Mouse (Mus musculus) intestine, embryonic 15.5 days (tissue): Measurements from ENCODE around the gene Cfl1. TPM values are rescaled to one million over a fixed set of nuclear protein-coding genes. Genes with fewer than 3 reads are reported as not detected.

Experiments
- ATAC-seq: fragments of 200-750 bp; cut with Nextera tagmentation; 2 replicates; pipeline ENCODE4 v1.8.0; 2017; ENCODE audit warnings: moderate TSS enrichment, moderate library complexity
- H3K27ac ChIP-seq: fragments of 300-500 bp; sonication (generic); 2 replicates; pipeline ENCODE4 v1.5.1; 2015; ENCODE audit warnings: mild to moderate bottlenecking, inconsistent platforms
- H3K27me3 ChIP-seq: fragments of 300-500 bp; sonication (generic); replicated peaks from 2 replicates; pipeline ENCODE4 v1.6.1; 2015; ENCODE audit warnings: inconsistent platforms
- H3K36me3 ChIP-seq: fragments of 300-500 bp; sonication (generic); 2 replicates; pipeline ENCODE4 v1.6.1; 2015; ENCODE audit warnings: inconsistent platforms
- H3K4me1 ChIP-seq: fragments of 300-500 bp; sonication (generic); replicated peaks from 2 replicates; pipeline ENCODE4 v1.6.1; 2015; ENCODE audit warnings: inconsistent platforms
- H3K4me2 ChIP-seq: fragments of 300-500 bp; sonication (generic); replicated peaks from 2 replicates; pipeline ENCODE4 v1.6.1; 2015; ENCODE audit warnings: mild to moderate bottlenecking, inconsistent platforms
- H3K4me3 ChIP-seq: fragments of 300-500 bp; sonication (generic); replicated peaks from 2 replicates; pipeline ENCODE4 v1.5.1; 2015; ENCODE audit warnings: inconsistent platforms
- H3K9ac ChIP-seq: fragments of 300-500 bp; sonication (generic); 2 replicates; pipeline ENCODE4 v1.6.1; 2015; ENCODE audit warnings: inconsistent platforms
- H3K9me3 ChIP-seq: fragments of 300-500 bp; sonication (generic); 2 replicates; pipeline ENCODE4 v1.6.1; 2016; ENCODE audit warnings: inconsistent platforms
- WGBS: fragments of 180-500 bp; shearing (Covaris S2); methylation state at CpG from one replicate; pipeline ENCODE4 v1.1.7; 2015; 5-methylcytosine and 5-hydroxymethylcytosine counted together
- polyA plus RNA-seq: library from polyadenylated mRNA; unstranded; fragments of >200 nt; fragmentation: Nextera tagmentation; extraction: Ambion mirVana; gene quantifications from 2 replicates; pipeline ENCODE4 v1.2.1, GENCODE M21; 2015

The Cfl1 gene
- polyA plus RNA-seq, 1 experiment from 2014 or later: 2,514 TPM

- peaks cover 17% of the 10 kb centered on the region for H3K4me1 ChIP-seq
- no peaks in the 10 kb centered on the region for H3K27me3 ChIP-seq
- no peaks in the 10 kb centered on the region for H3K9me3 ChIP-seq
- H3K36me3 ChIP-seq: peaks cover 5% of the 10 kb centered on the region; the same call in 1 of the 2 replicates
- no peak overlapping the region for H3K4me2 ChIP-seq
- no peak for ATAC-seq
- H3K4me3 ChIP-seq: no peak overlapping the region
- WGBS: 51% methylated on average over 5 of the region's 5 CpGs
- no peak overlapping the region for H3K27ac ChIP-seq
- no peak overlapping the region for H3K9ac ChIP-seq
Measured at GRCm38 (mm10) chr19:5471846-5472245, 18.4 kb upstream of the Cfl1 start.

- Histone ChIP-seq H3K27ac (no peak overlapping the region), H3K4me2 (0 out of 2 replicates have a peak overlapping the region, but pooled peaks have one; percentile 90), H3K9me3 (no peaks in the 10 kb centered on the region), H3K9ac (no peak overlapping the region), H3K4me3 (no peak overlapping the region), H3K27me3 (no peaks in the 10 kb centered on the region), H3K4me1 (peaks cover 18% of the 10 kb centered on the region), H3K36me3 (no peaks in the 10 kb centered on the region)
- 75% methylated on average over 3 of the region's 3 CpGs for WGBS
- ATAC-seq: no peak
Measured at GRCm38 (mm10) chr19:5472857-5473256, 17.4 kb upstream of the Cfl1 start.

GRCm38 (mm10) chr19:5473720-5474119 lies 16.5 kb upstream of the Cfl1 start, which contains the start of gene Efemp2:
Gene Efemp2, plus strand, starts transcription at chr19:5473954.
- 0 out of 2 replicates have a peak, but pooled peaks cover 2% of the 10 kb centered on the region for H3K36me3 ChIP-seq
- H3K4me1 ChIP-seq: peaks cover 18% of the 10 kb centered on the region
- H3K4me2 ChIP-seq: peak within 1 kb of the TSS; percentile 90
- H3K9me3 ChIP-seq: no peaks in the 10 kb centered on the region
- peak within 1 kb of the TSS; percentile 71 for H3K9ac ChIP-seq
- WGBS: under 1% methylated on average over 22 of the region's 22 CpGs
- H3K27me3 ChIP-seq: no peaks in the 10 kb centered on the region
- H3K4me3 ChIP-seq: peak within 1 kb of the TSS; percentile 58
- peak; percentile 87 for ATAC-seq
- peak within 1 kb of the TSS; percentile 87 for H3K27ac ChIP-seq

GRCm38 (mm10) chr19:5474281-5475068 lies 15.8 kb upstream of the Cfl1 start:
- ATAC-seq: peak; percentile 68
- H3K27ac ChIP-seq: peak overlapping the region; percentile 87
- no peaks in the 10 kb centered on the region for H3K9me3 ChIP-seq
- peak overlapping the region; percentile 90 for H3K4me2 ChIP-seq
- no peaks in the 10 kb centered on the region for H3K27me3 ChIP-seq
- H3K36me3 ChIP-seq: 0 out of 2 replicates have a peak, but pooled peaks cover 4% of the 10 kb centered on the region
- peaks cover 18% of the 10 kb centered on the region for H3K4me1 ChIP-seq
- peak overlapping the region; percentile 58 for H3K4me3 ChIP-seq
- WGBS: under 1% methylated on average over 63 of the region's 68 CpGs
- peak overlapping the region; percentile 71 for H3K9ac ChIP-seq

GRCm38 (mm10) chr19:5475069-5475714 lies 15.1 kb upstream of the Cfl1 start:
- Histone ChIP-seq H3K4me3 (peak overlapping the region; percentile 58), H3K9me3 (no peaks in the 10 kb centered on the region), H3K4me1 (peaks cover 18% of the 10 kb centered on the region), H3K27me3 (no peaks in the 10 kb centered on the region), H3K36me3 (0 out of 2 replicates have a peak, but pooled peaks cover 4% of the 10 kb centered on the region), H3K27ac (peak overlapping the region; percentile 87), H3K9ac (peak overlapping the region; percentile 71), H3K4me2 (peak overlapping the region; percentile 90)
- 19% methylated on average over 13 of the region's 13 CpGs for WGBS
- peak; percentile 24 for ATAC-seq

- no peaks in the 10 kb centered on the region for H3K27me3 ChIP-seq
- 87% methylated on average over 10 of the region's 10 CpGs for WGBS
- no peak overlapping the region for H3K27ac ChIP-seq
- no peak overlapping the region for H3K9ac ChIP-seq
- H3K4me1 ChIP-seq: peaks cover 18% of the 10 kb centered on the region
- no peak for ATAC-seq
- H3K4me3 ChIP-seq: no peak overlapping the region
- no peaks in the 10 kb centered on the region for H3K9me3 ChIP-seq
- H3K4me2 ChIP-seq: no peak overlapping the region
- peaks cover 17% of the 10 kb centered on the region for H3K36me3 ChIP-seq
Measured at GRCm38 (mm10) chr19:5477004-5477667, 13.1 kb upstream of the Cfl1 start.

- Histone ChIP-seq H3K36me3 (peaks cover 21% of the 10 kb centered on the region), H3K4me2 (no peak overlapping the region), H3K4me3 (no peak overlapping the region), H3K4me1 (peaks cover 18% of the 10 kb centered on the region), H3K27ac (no peak overlapping the region), H3K9ac (no peak overlapping the region), H3K27me3 (no peaks in the 10 kb centered on the region), H3K9me3 (no peaks in the 10 kb centered on the region)
- ATAC-seq: no peak
- 88% methylated on average over 18 of the region's 18 CpGs for WGBS
Measured at GRCm38 (mm10) chr19:5477668-5478300, 12.5 kb upstream of the Cfl1 start.

- ATAC-seq: no peak
- Histone ChIP-seq H3K36me3 (peaks cover 27% of the 10 kb centered on the region), H3K4me3 (no peak overlapping the region), H3K4me1 (peaks cover 12% of the 10 kb centered on the region), H3K27me3 (no peaks in the 10 kb centered on the region), H3K27ac (no peak overlapping the region), H3K9me3 (no peaks in the 10 kb centered on the region), H3K4me2 (no peak overlapping the region), H3K9ac (no peak overlapping the region)
- 91% methylated on average over 10 of the region's 10 CpGs for WGBS
Measured at GRCm38 (mm10) chr19:5480016-5480415, 10.2 kb upstream of the Cfl1 start.

GRCm38 (mm10) chr19:5481398-5481797 lies 8.9 kb upstream of the Cfl1 start:
- Histone ChIP-seq H3K36me3 (peaks cover 27% of the 10 kb centered on the region), H3K4me1 (peaks cover 8% of the 10 kb centered on the region; the same call in 1 of the 2 replicates), H3K9me3 (no peaks in the 10 kb centered on the region), H3K4me2 (no peak overlapping the region), H3K27me3 (no peaks in the 10 kb centered on the region), H3K4me3 (no peak overlapping the region), H3K27ac (no peak overlapping the region), H3K9ac (no peak overlapping the region)
- WGBS: 92% methylated on average over 10 of the region's 10 CpGs
- ATAC-seq: no peak

- H3K4me1 ChIP-seq: peaks cover 16% of the 10 kb centered on the region
- WGBS: 89% methylated on average over 19 of the region's 19 CpGs
- H3K27me3 ChIP-seq: no peaks in the 10 kb centered on the region
- H3K4me2 ChIP-seq: no peak overlapping the region
- no peak for ATAC-seq
- no peaks in the 10 kb centered on the region for H3K9me3 ChIP-seq
- no peak overlapping the region for H3K4me3 ChIP-seq
- H3K9ac ChIP-seq: no peak overlapping the region
- no peak overlapping the region for H3K27ac ChIP-seq
- H3K36me3 ChIP-seq: peaks cover 26% of the 10 kb centered on the region
Measured at GRCm38 (mm10) chr19:5483386-5484359, 6.6 kb upstream of the Cfl1 start.

- no peak overlapping the region for H3K4me2 ChIP-seq
Measured at GRCm38 (mm10) chr19:5484496-5484895, 5.8 kb upstream of the Cfl1 start.

More at GRCm38 (mm10) chr19:5484496-5484895, 5.8 kb upstream of the Cfl1 start:
- Histone ChIP-seq H3K36me3 (peaks cover 24% of the 10 kb centered on the region), H3K27me3 (no peaks in the 10 kb centered on the region), H3K9ac (no peak overlapping the region), H3K4me3 (no peak overlapping the region), H3K4me1 (peaks cover 18% of the 10 kb centered on the region), H3K27ac (no peak overlapping the region), H3K9me3 (no peaks in the 10 kb centered on the region)
- 86% methylated on average over 5 of the region's 5 CpGs for WGBS
- no peak for ATAC-seq
